ENCODE assay signal across 23 mouse cellular contexts in the genomic region with DNA sequence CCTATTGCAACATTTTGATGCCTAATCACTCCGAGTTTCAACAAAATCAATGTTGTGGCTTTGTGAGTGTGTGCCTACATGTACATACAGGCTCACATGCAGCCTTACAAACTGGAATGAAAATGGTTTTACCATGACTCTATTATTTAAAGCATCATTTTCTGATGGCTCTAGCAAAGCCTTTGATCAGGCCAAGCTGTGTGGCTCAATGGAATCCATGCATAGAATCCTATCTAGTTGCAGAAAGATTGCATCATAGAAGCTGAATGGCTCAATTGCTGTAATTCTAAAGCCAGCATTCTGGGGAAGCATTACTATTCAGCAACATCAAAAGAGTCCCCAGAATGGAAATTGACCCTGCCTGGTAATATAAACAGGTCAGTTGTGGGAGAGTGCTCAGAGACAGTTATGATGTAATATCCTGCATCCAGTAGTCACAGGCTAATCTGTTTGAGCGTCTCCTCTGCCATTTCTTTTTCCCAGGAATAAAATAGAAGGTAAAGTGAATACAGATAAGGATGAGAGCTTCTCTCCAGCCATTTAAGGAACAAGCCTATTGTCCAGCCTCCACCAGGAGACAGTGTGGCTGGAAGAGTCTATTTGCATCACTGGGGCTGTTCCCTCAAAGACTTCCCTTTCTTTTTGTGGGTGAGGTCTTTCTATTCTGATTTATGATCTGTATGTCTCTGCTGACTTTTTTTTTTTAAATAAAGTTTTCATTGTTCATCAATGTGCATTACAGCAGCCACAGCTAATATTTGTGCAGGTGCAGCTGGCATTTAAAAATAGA.
A peak's percentile ranks its signal among the peaks of the same experiment; 100 is the strongest.
DNase-seq lines count a peak whose midpoint lies in the region; ATAC-seq and TF ChIP-seq lines count a peak whose summit lies in the region.
"Had no signal": no experiment of that assay in that cellular context is flagged by ENCODE, and none has a peak within 500 bp of the region (broad histone marks: within the 10 kb centered on the region; RNA-seq: fewer than 3 reads in every experiment).

No protein-coding gene starts in this region.

- no peak for TF ChIP-seq CTCF in lung, adult 2 months (IDR thresholded peaks at IDR 0.05; ENCODE audit: insufficient read depth, low read length)

- TF ChIP-seq POLR2A in lung, adult 2 months (IDR thresholded peaks at IDR 0.05; ENCODE audit: borderline replicate concordance, extremely low read depth, low read depth, low read length): no peak

- no peak overlapping the region for H3K4me3 ChIP-seq in forebrain, embryonic 11.5 days (ENCODE audit: low read depth, low read length)
- H3K4me3 ChIP-seq in forebrain, embryonic 15.5 days: no peak overlapping the region
- H3K4me3 ChIP-seq in lung, embryonic 16.5 days (ENCODE audit: low read length): no peak overlapping the region
- no peak overlapping the region for H3K4me3 ChIP-seq in lung, adult 2 months (replicated peaks; ENCODE audit: extremely low read depth, low read depth, low read length)
- H3K4me3 ChIP-seq: erythroblast, embryonic 14.5 days; neural tube, embryonic 13.5 days had no signal

- no peaks in the 10 kb centered on the region for H3K27me3 ChIP-seq in forebrain, embryonic 11.5 days (ENCODE audit: control insufficient read depth, insufficient read depth, low read length)
- H3K27me3 ChIP-seq in forebrain, embryonic 15.5 days: no peaks in the 10 kb centered on the region
- no peaks in the 10 kb centered on the region for H3K27me3 ChIP-seq in lung, embryonic 16.5 days (ENCODE audit: control insufficient read depth, insufficient read depth, low read depth, low read length)
- H3K27me3 ChIP-seq: CH12.LX; neural tube, embryonic 13.5 days had no signal

- peak overlapping the region; percentile 37; the same call in 1 of the 2 replicates for H3K27ac ChIP-seq in forebrain, embryonic 11.5 days (ENCODE audit: low read depth, low read length)
- H3K27ac ChIP-seq in forebrain, embryonic 15.5 days (replicated peaks): no peak overlapping the region
- no peak overlapping the region for H3K27ac ChIP-seq in lung, embryonic 16.5 days (ENCODE audit: low read length)
- H3K27ac ChIP-seq: liver, embryonic 14.5 days; neural tube, embryonic 13.5 days had no signal

- H3K36me3 ChIP-seq in forebrain, embryonic 11.5 days (ENCODE audit: control insufficient read depth, insufficient read depth, low read length): no peaks in the 10 kb centered on the region
- H3K36me3 ChIP-seq in forebrain, embryonic 15.5 days: no peaks in the 10 kb centered on the region
- no peaks in the 10 kb centered on the region for H3K36me3 ChIP-seq in lung, embryonic 16.5 days (ENCODE audit: control insufficient read depth, insufficient read depth, low read length)
- H3K36me3 ChIP-seq: neural tube, embryonic 13.5 days had no signal

- H3K4me1 ChIP-seq in forebrain, embryonic 11.5 days (replicated peaks; ENCODE audit: control insufficient read depth, insufficient read depth, low read length): no peaks in the 10 kb centered on the region; the same call in 1 of the 2 replicates
- 0 out of 2 replicates have a peak, but pooled peaks cover 8% of the 10 kb centered on the region for H3K4me1 ChIP-seq in forebrain, embryonic 15.5 days
- H3K4me1 ChIP-seq in lung, embryonic 16.5 days (replicated peaks; ENCODE audit: control insufficient read depth, insufficient read depth, low read length): no peaks in the 10 kb centered on the region
- H3K4me1 ChIP-seq in lung, adult 2 months (ENCODE audit: control insufficient read depth, insufficient read depth, low read length): no peaks in the 10 kb centered on the region

- no peak overlapping the region for H3K9ac ChIP-seq in forebrain, embryonic 11.5 days (ENCODE audit: low read length)
- no peak overlapping the region for H3K9ac ChIP-seq in forebrain, embryonic 15.5 days (replicated peaks)
- no peak overlapping the region for H3K9ac ChIP-seq in lung, embryonic 16.5 days (ENCODE audit: low read length)
- H3K9ac ChIP-seq: liver, embryonic 14.5 days; neural tube, embryonic 13.5 days had no signal

- H3K9me3 ChIP-seq in forebrain, embryonic 11.5 days (ENCODE audit: control insufficient read depth, low read length): no peaks in the 10 kb centered on the region
- no peaks in the 10 kb centered on the region for H3K9me3 ChIP-seq in forebrain, embryonic 15.5 days
- no peaks in the 10 kb centered on the region for H3K9me3 ChIP-seq in lung, embryonic 16.5 days (ENCODE audit: control insufficient read depth, low read length)
- H3K9me3 ChIP-seq: neural tube, embryonic 13.5 days had no signal

- H3K4me2 ChIP-seq in forebrain, embryonic 11.5 days (ENCODE audit: low read depth, low read length, severe bottlenecking): no peak overlapping the region
- no peak overlapping the region for H3K4me2 ChIP-seq in forebrain, embryonic 15.5 days (replicated peaks)
- no peak overlapping the region for H3K4me2 ChIP-seq in lung, embryonic 16.5 days (ENCODE audit: low read depth, low read length)
- H3K4me2 ChIP-seq: neural tube, embryonic 13.5 days had no signal

- peak; percentile 88 for ATAC-seq in forebrain, embryonic 11.5 days (replicated peaks; ENCODE audit: low FRiP score)
- no peak for ATAC-seq in forebrain, embryonic 15.5 days (replicated peaks)
- peak; percentile 38; the same call in 1 of the 2 replicates for ATAC-seq in lung, embryonic 16.5 days (ENCODE audit: low read depth)
- ATAC-seq: inflammation-experienced regulatory T-cells, adult 6 months had no signal

- 32% methylated on average over 2 of the region's 2 CpGs for WGBS in forebrain, embryonic 11.5 days
- WGBS in forebrain, embryonic 15.5 days: 25% methylated on average over 2 of the region's 2 CpGs
- WGBS in lung, embryonic 16.5 days: 43% methylated on average over 2 of the region's 2 CpGs
- 37% methylated on average over 2 of the region's 2 CpGs for WGBS in lung, adult 2 months

- DNase-seq in forebrain, embryonic 11.5 days (ENCODE audit: low spot score): no peak
- no peak for DNase-seq in lung, adult 2 months
- peak; percentile 10 for DNase-seq in ZHBTc4 (ENCODE audit: low read depth, low spot score)
- peak; percentile 20 for DNase-seq in mesoderm, embryonic 11.5 days (ENCODE audit: low read depth, low spot score)
- no peak for DNase-seq in kidney, postnatal 14 days
- no peak for DNase-seq in heart, adult 9 months (ENCODE audit: low spot score in 2 of 2)
- DNase-seq: cerebellum, postnatal 10 days; gastrocnemius, postnatal 14 days; heart, adult 18-20 months; heart, postnatal 36 days; kidney, adult 2 months; kidney, postnatal 10 days; lung, postnatal 36 days; right cerebral cortex, postnatal 14 days; spleen, adult 18-20 months; thymus, postnatal 36 days had no signal

Comparison
In these comparisons a context has a peak if more than half of its experiments do, and no peak if none do; other contexts are left out.
1. DNase-seq: peak in ZHBTc4 (single experiment) and mesoderm, embryonic 11.5 days (single experiment); none in forebrain, embryonic 11.5 days (single experiment), lung, adult 2 months (single experiment), kidney, postnatal 14 days (single experiment) and heart, adult 9 months (0 of 2).